Mouse (Mus musculus) R1 (cell line): Measurements from ENCODE around the gene Cdh20.

Experiments used
- DNase-seq: peaks from one replicate; pipeline ENCODE4 v3.0.0-alpha.2; 2018; ENCODE audit warnings: low read depth, low spot score

Cdh20 gene

GRCm38 (mm10) chr1:105013291-105013690 is 245.0 kb downstream of the Cdh20 start:
- DNase-seq = peak; percentile 93

GRCm38 (mm10) chr1:105041668-105042067 is 273.3 kb downstream of the Cdh20 start:
- DNase-seq = no peak
